Mouse (Mus musculus) adrenal gland, adult 2 months (tissue): ENCODE measurements around the gene Syne1. TPM values are rescaled to one million over a fixed set of nuclear protein-coding genes. Genes with fewer than 3 reads are reported as not detected.
A peak's percentile ranks its signal among the peaks of the same experiment; 100 is the strongest.

Source experiments
- DNase-seq: peaks from one replicate; pipeline ENCODE4 v3.0.0; 2021
- polyA plus RNA-seq: library from polyadenylated mRNA; depleted of rRNA; stranded (reverse); fragments of >200 nt; gene quantifications from 2 replicates; pipeline ENCODE4 v1.2.3, GENCODE M21; 2012
- total RNA-seq, 2 experiments: library from RNA; stranded (reverse); gene quantifications; 2 replicates each; pipeline ENCODE4 v1.2.3; 2021

The Syne1 gene
- total and polyA plus RNA-seq, 3 experiments: 7.1 to 21.2 (median 21.0) TPM

DNA sequence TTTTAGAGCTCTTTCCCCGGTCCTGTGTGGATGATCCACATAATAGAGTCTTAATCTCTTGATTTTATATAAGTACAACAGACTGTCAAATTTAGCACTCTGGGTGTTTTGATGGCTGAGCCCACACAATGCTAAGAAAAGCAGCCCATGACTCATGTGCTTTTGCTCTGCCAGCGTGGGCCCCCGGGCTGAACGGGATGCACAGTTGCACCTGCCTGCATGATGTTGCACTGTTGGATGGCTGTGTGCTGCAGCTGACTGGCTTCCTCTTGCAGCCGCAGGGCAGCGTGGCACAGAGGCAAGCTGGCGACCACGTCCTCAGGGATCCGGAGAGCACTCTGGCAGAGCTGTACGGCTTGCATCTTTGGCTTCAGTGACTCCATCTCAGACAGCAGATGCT, 347.4 kb downstream of the Syne1 start:
- DNase-seq: no peak

DNA sequence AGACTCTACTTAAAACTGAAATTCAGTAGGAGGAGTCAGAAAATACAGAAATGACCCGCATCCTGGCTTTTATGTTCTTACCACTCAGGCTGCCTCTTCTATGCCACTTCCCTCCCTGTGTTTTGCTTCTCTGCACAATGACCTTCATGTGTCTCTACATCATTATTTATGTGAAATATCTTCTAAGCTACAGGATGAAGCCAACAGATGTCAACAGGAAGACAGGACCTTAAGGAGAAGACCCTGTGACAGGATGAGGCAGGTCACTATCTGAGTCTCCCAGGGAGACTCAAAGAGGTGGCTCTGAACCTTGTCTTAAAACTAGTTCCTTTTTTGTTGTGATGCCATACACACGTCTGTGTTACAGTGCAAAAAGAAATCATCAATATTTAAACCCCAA, 353.9 kb downstream of the Syne1 start:
- DNase-seq: no peak

DNA sequence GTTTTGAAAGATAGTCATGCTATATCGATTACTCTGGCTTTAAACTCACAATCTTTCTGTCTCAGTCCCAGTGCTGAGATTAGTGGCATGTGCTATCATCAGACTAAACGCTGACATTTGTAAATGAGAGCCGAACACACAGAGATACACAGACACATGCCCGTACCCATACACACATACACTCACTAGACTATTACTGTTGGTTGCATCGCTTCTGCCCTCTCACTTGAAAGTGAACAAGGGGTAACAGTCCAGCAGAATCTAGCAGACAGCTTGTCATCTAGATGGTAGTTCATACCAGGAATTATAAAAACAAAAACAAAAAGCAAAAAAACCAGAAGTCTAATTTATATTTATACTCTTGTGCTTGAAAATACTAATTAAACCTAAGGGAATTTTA, 355.0 kb downstream of the Syne1 start:
- DNase-seq: no peak

- DNase-seq: no peak
These were observed 356.0 kb downstream of the Syne1 start for GRCm38 (mm10) chr10:5195288-5195687.

GRCm38 (mm10) chr10:5194671-5195234, 356.5 kb downstream of the Syne1 start:
- DNase-seq: peak; percentile 87

GRCm38 (mm10) chr10:5194081-5194670, 357.1 kb downstream of the Syne1 start:
- no peak for DNase-seq

DNA sequence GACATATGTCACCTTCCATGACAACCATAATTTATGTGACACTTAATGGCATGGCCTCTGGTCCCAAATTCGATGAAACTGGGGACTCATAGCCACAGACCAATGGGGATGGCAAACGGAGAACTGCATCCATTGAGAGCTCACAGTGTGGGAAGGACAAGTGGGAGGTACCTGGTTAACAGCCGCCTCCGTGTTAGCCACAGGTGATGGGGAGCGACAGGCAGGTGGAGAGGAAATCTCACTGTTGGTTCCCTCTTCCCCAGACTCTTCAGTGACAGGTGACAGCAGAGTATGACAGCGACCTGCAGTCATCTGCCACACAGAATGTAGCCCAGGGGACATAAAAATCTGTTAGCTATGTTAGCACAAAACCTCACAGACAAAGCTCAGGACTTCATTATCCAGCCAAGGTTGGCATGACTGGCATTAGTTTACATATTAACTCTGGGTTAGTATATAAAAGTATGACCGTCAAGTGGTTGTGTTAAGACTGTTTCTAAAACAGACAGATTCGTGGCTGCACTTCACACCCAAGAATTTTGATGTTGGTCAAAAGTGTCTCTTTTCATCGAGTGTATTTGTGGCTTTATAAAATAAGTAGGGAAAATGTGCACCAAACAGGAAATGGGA, 358.3 kb downstream of the Syne1 start:
- no peak for DNase-seq

- no peak for DNase-seq
These were observed 360.5 kb downstream of the Syne1 start for GRCm38 (mm10) chr10:5190756-5191155.

GRCm38 (mm10) chr10:5188890-5189289, 362.4 kb downstream of the Syne1 start:
- DNase-seq: no peak

- DNase-seq: no peak
These were observed 365.9 kb downstream of the Syne1 start for GRCm38 (mm10) chr10:5185156-5186083.

GRCm38 (mm10) chr10:5181771-5182176, 369.5 kb downstream of the Syne1 start:
- DNase-seq: peak; percentile 48

- DNase-seq: no peak
These were observed 371.4 kb downstream of the Syne1 start for GRCm38 (mm10) chr10:5179891-5180290.

DNA sequence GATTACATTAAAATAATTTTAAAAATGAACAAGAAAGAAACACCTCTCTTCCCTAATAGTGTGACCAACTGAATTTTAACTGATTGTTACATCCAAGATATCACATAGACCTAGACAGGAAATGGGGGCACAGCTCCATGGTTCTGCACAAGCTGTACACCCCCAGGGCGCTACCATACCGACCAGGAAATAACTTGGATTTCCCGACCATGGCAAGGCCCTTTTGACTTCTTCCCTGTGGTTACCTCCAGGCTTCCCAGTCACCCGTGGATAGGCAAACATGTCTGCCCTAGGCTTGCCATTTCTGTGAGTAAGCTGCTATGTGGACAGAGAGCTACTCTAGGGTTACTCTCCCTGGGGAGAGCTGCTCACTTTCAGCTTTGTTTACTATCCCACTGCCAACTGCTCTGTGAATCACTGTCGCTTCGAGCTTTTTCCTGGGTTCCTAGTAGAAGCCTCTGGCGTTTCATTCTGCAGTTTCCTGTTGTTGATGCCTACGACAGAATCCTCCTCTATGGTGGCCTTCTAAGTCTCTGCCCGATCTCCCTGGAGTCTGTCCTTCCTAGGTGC, 373.8 kb downstream of the Syne1 start:
- no peak for DNase-seq

DNA sequence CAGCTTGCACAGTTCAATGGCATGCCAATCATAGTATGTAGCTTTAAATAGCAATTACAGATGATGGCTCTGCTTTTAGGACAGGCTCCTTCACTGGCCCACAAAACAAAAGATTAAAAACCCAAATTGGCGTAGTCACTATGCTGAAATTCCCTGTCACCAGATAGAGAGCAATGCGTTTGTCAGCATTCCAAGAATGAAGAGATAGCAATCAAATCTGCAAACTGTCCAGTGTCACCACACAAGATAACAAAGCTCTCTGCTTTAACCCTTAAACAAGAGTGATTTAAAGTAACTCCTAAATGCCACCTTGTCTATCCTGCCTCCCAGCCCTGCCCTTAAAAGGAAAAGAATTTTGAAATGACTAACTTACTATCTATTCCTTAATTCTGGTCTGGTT, 374.9 kb downstream of the Syne1 start:
- DNase-seq: no peak

DNA sequence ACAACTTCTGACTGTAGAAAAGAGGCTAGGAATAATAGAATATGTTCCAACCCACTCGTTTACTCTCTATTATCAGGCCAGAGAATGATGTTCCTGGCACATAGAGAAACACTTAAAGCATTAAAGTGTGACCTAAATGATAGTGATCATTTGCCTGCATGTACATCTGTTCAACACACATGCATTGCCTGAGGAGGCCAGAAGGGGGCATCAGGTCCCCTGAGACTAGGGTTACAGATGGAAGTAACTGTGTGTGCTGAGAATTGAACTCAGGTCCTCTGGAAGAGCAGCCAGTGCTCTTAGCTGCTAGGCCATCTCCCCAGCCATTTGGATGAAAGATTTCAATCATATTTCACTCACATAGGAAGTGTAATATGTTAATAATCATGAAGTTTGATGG, 380.9 kb downstream of the Syne1 start:
- DNase-seq: no peak

DNA sequence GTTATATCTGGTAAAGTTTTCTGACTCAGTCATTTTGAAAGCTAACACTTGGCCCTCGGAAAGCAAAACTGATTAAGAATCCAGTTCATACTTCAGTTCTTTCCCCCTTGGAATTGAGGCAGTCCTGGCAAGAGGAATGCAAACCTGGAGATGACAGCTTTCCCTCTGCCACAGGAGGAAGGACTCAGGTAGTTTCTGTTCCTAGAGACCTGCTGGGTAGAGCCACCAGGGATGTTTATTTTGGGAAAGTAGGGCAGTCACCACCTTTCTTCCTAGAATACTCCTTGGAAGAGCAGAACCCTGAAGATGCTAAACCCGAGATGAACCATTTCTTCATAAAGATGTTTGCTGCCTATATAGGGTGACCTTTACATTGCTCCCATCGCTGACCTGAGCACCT, 383.8 kb downstream of the Syne1 start:
- DNase-seq: no peak

DNA sequence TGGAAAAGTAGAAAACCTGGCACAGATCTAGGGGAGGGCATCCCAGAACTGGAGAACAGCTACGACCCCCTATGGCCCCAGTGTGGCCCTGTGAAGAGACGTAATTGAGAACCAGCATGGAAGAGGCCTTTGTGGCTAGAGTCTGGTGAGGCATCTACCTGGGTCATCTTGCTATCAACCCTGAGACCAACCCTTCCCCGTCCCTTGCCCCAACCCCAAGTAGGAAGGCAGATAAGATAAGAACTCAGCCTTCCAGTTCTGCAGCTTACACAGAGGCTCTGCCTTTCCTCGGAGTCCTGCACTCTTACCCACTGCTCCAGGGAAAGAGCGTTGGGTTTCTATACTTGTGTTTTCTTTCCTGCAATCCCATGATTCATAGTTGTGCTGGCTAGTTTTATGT, 385.8 kb downstream of the Syne1 start:
- DNase-seq: no peak

DNA sequence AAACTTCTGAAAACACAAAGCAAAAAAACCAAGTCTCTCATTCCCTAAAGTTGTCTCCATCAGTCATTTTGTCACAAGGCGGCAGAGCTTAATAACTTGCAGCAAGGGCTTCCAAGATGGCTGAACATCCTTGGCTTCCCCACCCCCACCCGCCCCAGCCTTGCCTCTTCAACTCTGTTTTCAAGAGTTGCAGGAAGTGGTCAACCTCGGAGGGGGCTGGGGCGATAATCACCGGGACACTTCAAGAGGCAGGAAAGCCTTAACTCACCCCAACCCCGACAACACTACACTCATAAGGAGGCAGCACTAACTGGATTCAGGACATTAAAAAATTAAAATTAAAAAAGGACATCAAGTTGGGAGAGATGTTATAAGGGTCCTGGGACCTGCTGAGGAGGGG, 387.5 kb downstream of the Syne1 start:
- no peak for DNase-seq

DNA sequence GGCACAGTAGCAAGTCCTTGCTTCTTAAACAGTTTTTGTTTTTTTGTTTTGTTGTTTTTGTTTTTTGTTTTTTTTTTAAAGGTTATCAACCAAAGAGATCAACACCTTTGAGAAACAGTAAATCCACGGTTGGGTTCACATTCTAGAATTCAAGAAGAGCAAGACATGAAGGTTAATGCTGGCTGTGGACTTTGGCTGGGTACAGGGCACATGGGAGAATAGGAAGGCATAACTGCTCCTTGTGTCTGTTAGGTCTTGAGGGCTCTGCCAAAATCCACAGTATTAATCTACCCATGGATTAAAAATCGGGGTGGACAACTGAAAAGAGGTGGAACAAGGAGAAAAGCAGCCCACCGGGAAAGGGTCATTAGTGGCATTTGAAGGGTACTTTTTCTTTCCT, 388.0 kb downstream of the Syne1 start:
- DNase-seq: no peak

DNA sequence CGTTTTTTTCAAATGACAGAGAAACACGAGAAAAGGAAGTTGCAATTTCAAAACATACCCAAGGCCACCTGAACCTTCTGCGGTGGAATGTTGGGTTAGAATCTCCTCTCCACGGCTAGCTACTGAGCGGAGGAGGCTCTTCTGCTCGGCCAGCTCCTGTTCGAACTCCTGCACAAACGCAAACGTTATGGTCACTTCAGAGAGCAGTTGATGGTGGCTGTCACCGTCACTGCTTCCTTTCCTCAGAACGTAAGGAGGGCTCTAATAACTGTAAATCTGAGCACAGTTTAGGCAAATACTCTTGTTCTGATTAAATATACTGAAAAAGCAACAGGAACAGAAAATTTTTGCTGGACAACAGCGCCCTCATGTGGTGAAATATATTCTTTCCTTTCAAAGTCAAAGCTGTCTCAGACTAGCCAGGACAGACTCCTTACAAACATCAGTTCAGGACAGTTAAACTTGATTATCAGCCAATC, 389.8 kb downstream of the Syne1 start:
- DNase-seq: peak; percentile 75

- DNase-seq: no peak
These were observed 391.6 kb downstream of the Syne1 start for GRCm38 (mm10) chr10:5159679-5160078.

DNA sequence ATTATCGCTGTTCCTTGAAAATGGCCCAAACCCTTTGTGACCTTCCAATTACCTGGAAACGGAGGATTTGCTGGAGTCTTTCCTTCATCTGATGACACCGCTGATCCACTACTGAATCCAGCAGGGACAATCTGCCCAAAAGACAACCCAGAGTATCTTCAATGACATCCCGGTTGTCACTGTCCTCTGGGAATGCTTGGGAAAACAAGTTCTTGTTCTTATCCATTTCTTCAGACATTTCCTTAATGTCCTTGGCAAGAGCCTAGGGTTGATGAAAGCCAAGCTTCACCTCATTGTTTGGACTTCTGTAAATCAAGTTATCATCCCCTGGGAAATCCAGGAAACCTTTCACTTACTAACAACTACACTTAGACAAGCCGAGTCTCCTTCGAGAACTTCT, 398.2 kb downstream of the Syne1 start:
- DNase-seq: no peak
